Mouse (Mus musculus): ENCODE data around the gene Cyb5r3. TPM values are rescaled to one million over a fixed set of nuclear protein-coding genes. Genes with fewer than 3 reads are reported as not detected.

Cyb5r3 gene
- total RNA-seq, 2 experiments from 2014 or later, result 55.8 to 58.8 TPM

DNA sequence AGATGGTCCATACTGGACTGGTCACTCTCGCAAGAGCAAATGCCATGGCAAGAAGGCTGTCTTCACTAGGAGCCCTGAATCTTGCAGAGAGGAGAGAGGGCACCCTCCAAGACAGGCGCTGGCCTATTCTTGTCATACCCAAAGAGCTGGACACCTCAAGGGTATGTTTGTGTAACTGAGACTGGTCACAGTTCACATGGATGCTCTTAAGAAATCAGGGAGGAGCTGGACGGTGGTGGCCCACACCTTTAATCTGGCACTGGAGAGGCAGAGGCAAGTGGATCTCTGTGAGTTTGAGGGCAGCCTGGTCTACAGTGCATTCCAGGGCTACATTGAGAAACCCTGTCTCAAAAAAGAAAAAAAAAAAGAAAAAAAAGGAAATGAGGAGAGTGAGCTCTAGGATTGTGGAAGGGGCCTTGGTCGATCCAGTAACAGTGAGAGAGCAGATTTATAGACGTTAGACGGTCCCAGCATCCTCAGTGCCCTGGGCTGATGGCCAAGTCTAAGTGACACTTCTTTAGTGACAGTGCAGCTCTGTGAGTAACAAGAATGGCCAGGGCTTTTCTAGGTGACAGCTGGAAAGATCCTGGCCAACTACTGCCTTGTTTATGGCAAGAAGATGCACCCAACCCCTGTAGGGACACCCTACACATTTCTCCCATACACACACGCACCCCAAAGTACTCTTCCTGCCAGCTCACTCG is 1.3 kb downstream of the Cyb5r3 start:
- DNase-seq (ENCODE audit: low spot score in 2 of 2), result no peak
- intact Hi-C loops (cut with DNase I), result no loop called here

DNA sequence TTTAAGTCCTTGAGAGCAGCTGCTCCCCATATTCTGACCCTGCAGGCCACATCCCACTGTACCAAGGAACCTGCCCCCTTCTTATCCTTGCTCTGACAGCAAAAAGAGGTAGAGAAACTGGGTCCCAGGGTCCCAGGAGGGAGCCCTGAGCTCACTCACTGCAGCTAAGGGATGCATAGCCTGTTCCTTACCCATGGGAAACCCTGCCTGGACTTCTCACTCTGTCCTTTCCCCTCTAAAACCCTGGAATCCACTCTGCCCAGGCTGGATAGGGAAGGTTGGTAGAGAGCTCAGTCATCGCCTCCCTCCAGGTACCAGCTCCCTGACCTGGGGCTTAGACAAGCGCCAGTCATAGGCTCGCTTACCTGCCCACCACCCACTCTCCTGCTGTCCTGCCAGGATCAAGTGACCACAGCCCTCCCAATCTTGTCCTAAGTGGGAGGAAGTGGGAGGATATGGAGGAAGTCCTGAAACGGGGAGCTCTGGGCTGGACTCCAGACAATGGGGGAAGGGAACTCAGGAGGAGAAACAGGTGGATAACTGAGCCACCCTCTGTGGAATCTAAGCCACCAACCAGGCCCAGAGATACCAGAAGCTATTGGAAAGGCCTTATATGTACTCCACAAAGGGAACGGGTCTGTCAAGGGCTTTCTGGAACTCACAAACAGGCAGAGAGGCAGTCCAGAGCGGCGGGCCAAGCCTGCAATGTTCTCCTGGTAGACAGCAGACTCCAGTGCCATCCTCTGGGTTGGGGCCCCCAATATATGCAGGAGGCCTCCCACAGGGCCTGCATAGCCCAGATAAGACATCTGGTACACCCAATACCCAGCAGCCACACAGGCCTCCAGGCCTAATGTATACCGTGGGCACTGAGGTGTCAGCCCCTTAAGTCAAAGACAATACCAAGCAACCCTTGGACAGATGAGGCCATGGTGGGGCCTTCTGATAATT is 2.3 kb downstream of the Cyb5r3 start:
- intact Hi-C loops (cut with DNase I), result no loop called here
- no peak for DNase-seq (ENCODE audit: low spot score in 2 of 2)

DNA sequence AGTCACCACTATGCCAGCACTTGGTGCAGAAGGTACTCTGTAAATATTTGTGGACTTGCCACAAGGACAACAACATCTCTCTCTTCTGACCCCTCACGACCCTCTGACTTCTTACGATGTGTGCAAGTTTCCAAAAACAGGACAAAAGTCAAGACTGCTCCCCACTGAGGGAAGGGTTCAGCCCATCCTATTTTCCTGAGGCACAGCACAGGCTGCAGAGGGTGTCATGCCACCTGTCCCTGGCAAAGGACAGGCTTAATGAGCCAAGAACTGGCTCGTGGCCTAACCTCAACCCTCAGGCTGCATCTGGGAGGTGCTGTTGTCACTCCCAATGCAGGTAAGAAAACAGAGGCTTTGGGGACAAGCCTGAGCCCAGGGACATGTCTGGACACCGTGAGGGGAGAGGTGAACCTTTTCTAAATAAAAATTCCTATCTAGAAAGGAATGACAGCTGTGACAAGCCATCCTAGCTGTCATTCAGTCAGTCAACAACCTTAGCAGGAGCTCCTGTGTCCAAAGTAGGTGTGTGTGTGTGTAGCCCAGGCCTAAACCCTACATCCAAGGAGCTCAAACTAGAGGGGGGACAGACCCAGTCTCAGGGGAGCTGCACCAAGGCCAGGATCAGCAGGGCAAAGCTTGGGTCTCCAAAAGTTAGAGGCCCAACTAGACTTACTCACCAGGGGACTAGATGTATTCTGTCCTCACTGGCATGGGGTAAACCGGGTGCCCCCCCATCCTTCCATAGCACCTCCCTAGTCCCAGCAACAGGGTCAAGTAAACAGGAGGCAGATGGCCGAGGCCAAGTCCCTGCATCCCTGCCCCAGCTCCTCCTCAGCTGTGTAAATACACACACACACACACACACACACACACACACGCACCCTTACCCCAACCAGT is 3.3 kb downstream of the Cyb5r3 start:
- intact Hi-C loops (cut with DNase I), result no loop called here
- DNase-seq (ENCODE audit: low spot score in 2 of 2), result no peak

DNA sequence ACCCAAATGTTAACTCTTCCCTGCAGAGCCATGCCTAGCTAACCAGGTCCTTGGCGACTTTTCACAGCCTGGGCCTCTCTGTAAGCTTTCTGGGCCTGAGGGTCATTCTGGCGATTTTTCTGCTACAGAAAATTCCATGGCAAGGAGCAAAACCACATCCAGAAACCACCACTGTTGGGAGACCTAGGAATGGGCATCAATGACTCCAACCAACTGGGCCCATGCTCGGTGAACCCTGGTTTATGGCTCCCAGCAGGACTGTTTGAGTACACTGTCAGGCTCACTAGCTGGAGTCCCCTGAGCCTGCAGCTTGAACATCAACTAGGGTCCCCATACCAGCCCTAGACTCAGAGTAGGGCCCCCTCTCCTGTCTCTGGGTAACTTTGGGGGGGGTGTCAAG is 4.1 kb downstream of the Cyb5r3 start:
- DNase-seq (ENCODE audit: low spot score in 2 of 2), result no peak
- intact Hi-C loops (cut with DNase I), result no loop called here

DNA sequence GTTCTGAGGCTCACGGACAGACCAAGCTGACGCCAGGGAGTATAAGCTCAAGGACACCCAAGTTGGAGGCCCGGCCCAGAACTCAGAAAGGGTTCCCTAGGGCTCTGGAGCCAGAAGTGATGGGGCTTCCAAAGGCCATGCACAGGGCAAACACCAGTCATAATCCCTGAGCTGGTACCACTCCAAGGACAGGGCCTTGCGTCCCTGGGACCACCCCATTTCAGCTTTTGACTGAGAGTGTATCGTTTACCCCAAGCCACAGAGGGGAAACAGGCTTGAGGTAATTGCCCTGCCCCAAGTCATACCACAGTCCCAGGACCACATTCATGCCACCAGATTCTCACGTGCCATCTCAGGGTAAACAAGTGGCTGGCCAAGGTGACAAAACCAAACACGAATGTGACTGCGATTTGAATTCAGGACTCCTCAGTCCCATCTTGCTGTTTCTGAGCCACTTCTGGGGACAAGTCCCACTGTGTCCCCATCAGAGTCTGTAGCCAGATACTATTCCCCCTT is 4.8 kb downstream of the Cyb5r3 start:
- no peak for DNase-seq (ENCODE audit: low spot score in 2 of 2)
- intact Hi-C loops (cut with DNase I), result no loop called here

DNA sequence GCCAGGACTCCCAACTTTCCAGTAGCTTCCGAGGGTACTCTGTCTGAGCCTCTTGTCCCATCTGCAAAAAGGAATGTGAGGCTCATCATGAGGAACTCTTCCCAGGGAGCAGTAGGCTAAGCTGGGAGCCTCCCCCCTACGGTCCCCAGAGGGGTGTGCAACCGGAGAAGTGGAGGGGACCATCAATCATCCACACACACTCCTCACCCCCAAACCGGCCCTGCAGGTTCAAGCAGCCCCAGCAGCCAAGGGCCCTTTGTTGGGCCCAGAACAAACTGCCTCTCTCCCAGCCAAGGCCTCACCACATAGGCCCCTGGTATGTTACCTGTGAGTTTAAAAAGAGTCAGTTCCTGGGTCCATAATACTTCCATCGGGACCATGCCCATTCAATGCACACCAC is 5.3 kb downstream of the Cyb5r3 start:
- intact Hi-C loops (cut with DNase I), result no loop called here
- no peak for DNase-seq (ENCODE audit: low spot score in 2 of 2)

DNA sequence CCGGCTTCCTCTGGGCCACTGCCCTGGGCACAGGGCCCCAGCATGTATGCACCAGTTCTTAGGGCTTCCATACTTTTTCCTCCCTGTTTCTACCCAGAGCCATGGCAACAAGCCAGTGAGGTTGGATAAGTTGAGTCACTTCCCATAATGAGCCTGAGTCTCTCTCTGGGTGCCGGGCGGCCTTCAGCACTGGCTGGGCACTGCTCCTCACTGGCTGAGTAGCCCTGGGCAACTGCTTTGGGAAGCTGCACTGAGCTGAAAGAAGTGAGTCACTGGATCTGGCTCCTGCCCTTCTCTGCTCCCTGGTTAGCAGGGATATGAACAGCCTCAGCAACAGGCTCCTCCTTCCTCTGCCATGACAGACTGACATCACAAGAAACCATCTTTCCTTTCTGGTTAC is 5.8 kb downstream of the Cyb5r3 start:
- intact Hi-C loops (cut with DNase I), result no loop called here
- no peak for DNase-seq (ENCODE audit: low spot score in 2 of 2)

DNA sequence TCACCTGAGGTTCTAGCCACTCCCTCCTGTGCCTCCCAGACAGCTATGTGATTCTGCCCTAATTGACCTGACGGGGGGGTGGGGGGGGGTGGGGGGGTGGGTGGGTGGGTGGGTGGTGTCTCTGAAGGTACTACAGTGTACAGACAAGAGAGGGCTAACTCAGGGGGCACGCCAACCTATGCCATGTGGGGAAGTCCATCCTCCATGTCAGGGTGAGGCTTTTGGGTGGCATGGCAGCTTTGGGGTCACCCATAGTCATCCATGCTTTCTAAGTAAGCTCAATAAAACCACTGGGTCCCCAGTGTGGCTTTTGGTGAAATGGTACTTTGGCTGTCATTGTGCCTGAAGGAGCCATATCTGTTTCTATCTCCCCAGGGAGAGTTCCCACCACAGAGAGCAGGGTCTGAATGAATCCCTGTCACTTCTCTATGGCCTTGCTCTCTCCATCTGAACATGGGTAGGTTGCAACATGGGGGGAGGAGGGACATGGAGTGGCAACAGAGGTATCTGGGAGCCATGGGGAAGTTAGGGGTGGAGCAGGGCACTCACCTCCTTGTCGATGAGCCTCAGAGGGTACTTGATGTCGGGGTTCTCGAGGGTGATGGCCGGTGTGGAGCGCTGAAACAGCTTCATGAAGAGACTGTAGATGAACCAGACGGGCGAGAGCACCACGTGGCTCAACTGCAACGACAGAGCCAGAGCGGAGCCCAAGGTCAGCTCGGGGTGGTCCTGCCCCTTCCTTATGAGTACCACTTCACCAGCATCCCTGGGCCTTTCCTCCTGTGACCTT is 6.7 kb downstream of the Cyb5r3 start:
- no peak for DNase-seq (ENCODE audit: low spot score in 2 of 2)
- intact Hi-C loops (cut with DNase I), result no loop called here

DNA sequence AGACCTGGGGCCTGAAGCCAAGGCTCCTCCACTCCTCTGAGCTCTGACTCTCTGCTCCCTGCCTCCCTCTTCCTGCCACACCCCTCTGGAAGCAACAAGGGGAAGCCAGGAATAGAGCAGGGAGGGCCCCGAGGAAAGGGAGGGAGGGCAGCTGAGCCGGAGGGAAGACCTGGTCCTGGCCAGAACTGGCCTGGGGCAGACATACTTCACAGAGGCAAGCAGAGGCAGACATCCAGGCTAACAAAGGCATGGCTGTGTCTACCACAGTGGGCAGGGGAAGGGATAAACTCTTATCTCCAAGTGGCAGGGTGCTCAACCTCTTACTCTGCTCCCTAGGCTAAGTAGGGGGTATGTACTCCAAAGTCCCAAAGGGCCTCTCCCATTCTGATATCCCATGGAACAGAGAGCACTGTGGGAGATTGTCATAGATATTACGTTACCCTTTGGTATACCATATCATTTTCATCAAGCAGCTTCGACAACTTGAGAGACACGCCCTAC is 7.4 kb downstream of the Cyb5r3 start:
- intact Hi-C loops (cut with DNase I), result no loop called here

DNA sequence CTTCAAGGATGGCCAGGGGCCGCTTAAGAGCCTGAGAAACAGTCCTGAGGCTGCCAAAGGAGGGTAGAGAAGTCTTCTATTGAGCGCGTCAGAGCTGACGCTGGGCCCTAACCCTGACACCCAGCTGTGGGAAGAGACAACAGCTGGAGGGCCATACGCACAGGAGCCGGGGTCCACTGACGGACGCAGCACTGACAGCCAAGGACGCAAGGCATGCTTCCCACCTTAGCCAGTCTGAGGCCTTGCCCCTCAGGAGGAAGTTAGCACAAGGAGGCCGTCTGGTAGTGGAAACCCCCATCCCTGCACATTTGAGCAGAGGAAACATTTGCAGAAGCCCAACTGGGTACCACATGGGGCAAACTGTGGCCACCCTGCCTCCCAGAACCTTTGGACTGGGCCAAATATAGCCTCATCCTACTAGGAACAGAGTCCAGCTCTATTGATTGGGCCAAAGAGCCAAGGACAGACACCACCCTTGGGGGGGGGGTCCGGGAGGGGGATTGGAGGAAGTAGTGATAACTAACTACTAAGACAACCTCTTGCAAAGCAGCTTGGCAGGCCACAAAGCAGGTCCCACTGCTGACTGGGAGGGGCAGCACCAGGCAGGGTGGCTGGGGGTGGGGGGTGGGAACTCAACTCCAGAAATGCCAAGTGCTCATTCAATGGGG is 9.4 kb downstream of the Cyb5r3 start:
- DNase-seq (ENCODE audit: low spot score in 2 of 2), result no peak
- intact Hi-C loops (cut with DNase I), result no loop called here

More for the DNA sequence above, 7.4 kb downstream of the Cyb5r3 start:
- no peak for DNase-seq (ENCODE audit: low spot score in 2 of 2)

DNA sequence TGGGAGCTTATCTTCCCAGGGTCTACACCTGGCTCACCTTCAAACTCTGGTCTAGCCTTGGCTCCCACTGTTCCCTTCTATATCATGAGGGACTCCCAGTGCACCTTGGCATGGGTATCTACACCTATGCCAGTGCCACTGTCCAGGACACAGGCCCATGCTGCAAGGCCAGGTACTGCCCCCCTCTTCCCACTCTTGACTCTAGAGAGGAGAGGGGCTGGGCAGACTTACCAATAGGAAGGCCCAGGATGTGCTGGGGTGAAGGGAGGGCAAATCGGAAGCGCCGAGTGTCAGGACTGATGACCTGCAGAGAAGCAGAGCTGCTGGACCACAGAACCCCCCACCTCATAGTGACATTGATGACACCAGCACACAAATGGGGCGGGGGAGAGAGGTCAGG is 10.4 kb downstream of the Cyb5r3 start:
- intact Hi-C loops (cut with DNase I), result no loop called here
- no peak for DNase-seq (ENCODE audit: low spot score in 2 of 2)

DNA sequence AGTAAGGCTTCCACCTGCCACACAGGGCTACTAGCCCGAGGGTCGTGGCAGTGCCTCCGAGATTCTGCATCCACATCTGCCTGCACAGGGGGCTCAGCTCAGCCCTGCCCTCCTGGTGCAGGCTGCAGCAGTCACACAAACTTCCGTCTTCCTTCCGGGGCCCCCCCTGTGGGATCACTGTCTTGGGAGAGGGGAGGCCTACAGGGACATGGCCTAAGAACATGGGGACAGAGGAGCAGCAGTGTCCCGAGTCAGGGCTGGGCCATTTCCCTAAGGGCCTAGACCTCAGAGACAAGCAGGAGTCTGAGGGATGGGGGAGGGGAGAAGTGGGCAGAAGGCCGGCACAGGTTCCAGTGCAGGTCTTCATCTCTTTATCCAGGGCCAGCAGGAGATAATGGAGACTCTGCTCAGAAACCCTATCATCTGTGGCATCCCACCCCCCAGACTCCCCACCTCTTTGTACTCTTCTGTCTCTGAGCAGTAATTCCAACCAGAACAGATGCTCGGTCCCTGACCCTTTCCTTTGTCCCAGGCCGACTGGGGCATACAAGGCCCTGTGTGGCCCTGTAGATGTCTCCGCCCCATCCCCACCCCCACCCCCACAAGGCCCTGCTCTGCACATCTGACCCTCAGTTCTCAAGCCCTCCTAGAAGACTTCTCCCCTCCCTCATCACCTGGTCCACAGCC is 11.2 kb downstream of the Cyb5r3 start:
- no peak for DNase-seq (ENCODE audit: low spot score in 2 of 2)
- intact Hi-C loops (cut with DNase I), result no loop called here

DNA sequence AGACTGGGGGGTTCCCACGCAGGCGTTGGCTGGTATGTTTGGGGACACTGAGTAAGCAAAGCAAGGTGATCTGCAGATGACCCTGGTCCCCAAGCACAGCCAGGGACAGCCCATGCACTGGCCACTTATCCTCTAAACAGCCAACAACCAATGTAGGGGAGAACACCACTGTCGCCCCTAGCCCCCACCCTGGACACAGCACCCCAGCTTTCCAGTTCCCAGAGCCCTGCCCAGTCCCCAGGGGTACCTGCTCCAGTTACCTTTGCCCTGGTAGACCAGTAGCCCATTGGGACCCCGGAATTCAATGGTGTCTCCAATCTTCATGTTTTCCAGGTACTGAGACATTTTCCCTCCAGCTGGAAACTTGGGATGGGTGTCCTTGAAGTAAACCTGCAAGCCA is 11.8 kb downstream of the Cyb5r3 start:
- intact Hi-C loops (cut with DNase I), result no loop called here
- DNase-seq (ENCODE audit: low spot score in 2 of 2), result no peak

DNA sequence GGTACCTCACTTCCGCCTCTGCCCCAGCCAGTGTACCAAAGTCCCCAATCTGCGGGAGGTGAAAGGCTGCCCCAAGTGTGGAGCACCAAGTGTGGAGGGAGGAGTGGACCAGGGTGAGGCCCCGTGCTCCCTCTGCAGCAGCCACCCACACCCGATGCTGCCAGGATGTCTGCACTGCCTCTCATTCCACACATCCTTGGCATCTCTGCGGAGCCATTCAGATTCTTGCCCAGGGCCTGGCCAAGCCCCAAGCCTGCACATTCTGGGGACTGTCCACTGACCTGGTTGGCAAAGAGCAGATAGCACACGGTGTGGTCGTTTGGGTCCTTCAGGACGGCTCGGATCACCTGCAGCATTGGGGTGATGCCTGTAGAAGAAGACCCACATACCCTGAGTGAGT is 12.6 kb downstream of the Cyb5r3 start:
- no peak for DNase-seq (ENCODE audit: low spot score in 2 of 2)

DNA sequence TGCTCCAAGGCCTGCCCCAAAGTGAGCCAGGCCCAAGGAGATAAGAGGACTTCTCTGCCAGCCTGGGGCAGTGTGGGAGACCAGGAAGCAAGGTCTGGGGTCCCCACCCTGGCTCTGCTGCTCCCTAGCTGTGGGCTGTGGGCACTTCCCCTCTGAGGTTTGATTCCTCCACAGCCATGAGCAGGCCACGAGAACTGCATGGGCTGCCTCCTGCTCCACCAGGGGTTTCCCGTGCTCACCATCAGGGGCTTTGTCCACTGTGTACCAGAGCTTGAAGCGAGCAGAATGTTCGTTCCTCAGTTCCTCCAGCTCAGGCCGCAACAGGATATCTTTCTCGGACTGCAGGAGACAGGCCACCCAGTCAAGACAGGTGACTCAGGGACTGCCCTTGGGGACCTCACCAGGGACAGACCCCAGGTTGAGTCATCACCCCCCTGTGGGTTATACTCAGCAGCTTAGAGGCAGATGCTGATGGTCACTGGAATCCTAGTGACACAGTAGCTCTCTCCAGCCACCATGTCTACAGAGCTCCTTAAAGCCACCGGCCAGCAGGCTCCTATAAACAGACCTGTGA is 13.7 kb downstream of the Cyb5r3 start:
- DNase-seq (ENCODE audit: low spot score in 2 of 2), result no peak
- intact Hi-C loops (cut with DNase I), result loop anchor here (5.0 kb wide), 1 partner anchor 49 kb away; no protein-coding TSS in a partner anchor

More for the DNA sequence above, 12.6 kb downstream of the Cyb5r3 start:
- intact Hi-C loops (cut with DNase I), result loop anchor here (5.0 kb wide), 1 partner anchor 47 kb away; no protein-coding TSS in a partner anchor

DNA sequence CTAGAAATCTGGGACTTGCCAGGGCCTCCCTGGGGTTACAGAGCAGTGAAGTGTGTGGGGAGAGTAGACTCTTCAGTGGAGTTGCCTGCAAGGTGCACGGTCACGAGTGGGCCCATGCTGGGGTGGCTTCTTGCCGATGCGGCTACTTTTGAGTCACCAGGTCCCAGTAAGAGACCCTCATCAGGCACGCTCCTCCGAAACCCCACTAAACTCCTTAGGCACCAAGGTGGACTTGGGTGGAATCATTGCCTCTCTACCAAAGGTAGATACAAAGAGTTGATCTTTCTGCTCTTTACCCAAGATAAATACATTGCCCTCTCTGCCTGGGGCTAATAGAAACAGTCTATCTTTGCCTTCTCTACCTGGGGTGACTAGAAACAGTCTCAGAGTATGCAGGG is 14.7 kb downstream of the Cyb5r3 start:
- intact Hi-C loops (cut with DNase I), result loop anchor here (5.0 kb wide), 1 partner anchor 50 kb away; no protein-coding TSS in a partner anchor
- DNase-seq (ENCODE audit: low spot score in 2 of 2), result no peak

Data from left cerebral cortex, postnatal 25 days (tissue).